In the genomic region with DNA sequence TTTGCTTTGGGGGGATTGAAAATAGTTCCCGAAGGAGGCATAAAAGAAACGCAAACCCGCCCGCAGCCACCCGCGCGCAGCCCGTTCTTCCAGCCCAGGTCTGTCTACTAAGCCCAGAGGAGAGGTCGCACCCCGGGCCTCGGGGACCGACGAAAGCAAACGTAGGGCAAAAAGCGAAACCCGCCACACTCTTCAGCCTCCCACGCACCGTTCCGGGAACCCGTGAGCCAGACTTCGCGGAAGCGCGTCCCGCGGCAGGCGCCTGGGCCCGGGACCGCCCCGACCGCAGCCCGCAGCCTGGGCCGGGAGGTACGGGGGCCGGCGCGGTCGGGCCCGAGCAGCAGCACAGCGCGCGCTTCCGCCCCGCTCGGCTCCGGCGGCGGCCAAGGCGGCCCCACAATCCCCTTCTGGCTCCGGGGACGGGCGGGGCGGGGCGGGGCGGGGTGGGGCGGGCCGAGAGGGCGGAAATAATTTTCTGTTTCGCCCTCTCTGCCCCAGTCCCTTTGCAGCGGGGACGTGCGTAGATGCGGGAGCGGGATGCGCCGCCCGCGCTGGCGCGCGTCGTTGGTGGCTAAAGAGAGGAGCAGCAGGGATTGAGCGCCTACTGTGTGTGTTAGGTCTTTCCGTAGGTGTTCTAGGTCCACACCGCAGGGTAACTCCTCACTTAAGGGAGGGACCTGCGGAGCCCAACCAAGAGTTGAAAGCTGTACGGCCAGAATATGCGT, we compare ENCODE assay signal across 1 mouse cellular context.
A peak's percentile ranks its signal among the peaks of the same experiment; 100 is the strongest.
TF ChIP-seq lines count a peak whose summit lies in the region.

No protein-coding gene starts in this region.

TF ChIP-seq in MEL, 35 proteins besides CTCF, POLR2A, EP300 and RAD21 (continued from another document):
- peak; percentile 82 for TF ChIP-seq ELF1 (IDR thresholded peaks at IDR 0.05; ENCODE audit: low read depth, low read length)
- no peak for TF ChIP-seq GABPA (IDR thresholded peaks at IDR 0.05; ENCODE audit: low read depth, low read length)
- 0 out of 2 replicates have a peak, but pooled peaks have one; percentile 5 for TF ChIP-seq USF1 (IDR thresholded peaks at IDR 0.05; ENCODE audit: low read depth, low read length)
- no peak for TF ChIP-seq POLR2AphosphoS5 (IDR thresholded peaks at IDR 0.05; ENCODE audit: borderline replicate concordance, low read depth, low read length)
- no peak; the same call in 1 of the 2 replicates for TF ChIP-seq ZKSCAN1 (IDR thresholded peaks at IDR 0.05; ENCODE audit: low read depth, low read length)
- TF ChIP-seq MAFK (IDR thresholded peaks at IDR 0.05; ENCODE audit: borderline replicate concordance, low read depth, low read length) = no peak
- TF ChIP-seq KAT2A (conservative IDR thresholded peaks at IDR 0.05; ENCODE audit: low read depth, low read length) = no peak
- TF ChIP-seq GATA1 (IDR thresholded peaks at IDR 0.05; ENCODE audit: low read depth, low read length) = no peak
- TF ChIP-seq TAL1 (IDR thresholded peaks at IDR 0.05; ENCODE audit: low read length) = no peak
- 0 out of 2 replicates have a peak, but pooled peaks have one; percentile 23 for TF ChIP-seq TBP (IDR thresholded peaks at IDR 0.05; ENCODE audit: low read depth, low read length)
- TF ChIP-seq BHLHE40 (IDR thresholded peaks at IDR 0.05; ENCODE audit: borderline replicate concordance, low read depth, low read length) = no peak
- TF ChIP-seq USF2 (IDR thresholded peaks at IDR 0.05; ENCODE audit: borderline replicate concordance in 1 of 2, insufficient read depth in 1 of 2, low read depth in 1 of 2, low read length in 2 of 2) = no peak
- no peak; the same call in 1 of the 2 replicates for TF ChIP-seq CHD1 (IDR thresholded peaks at IDR 0.05; ENCODE audit: low read depth, low read length)
- TF ChIP-seq SMC3 (IDR thresholded peaks at IDR 0.05; ENCODE audit: low read depth, low read length) = no peak
- TF ChIP-seq JUND (IDR thresholded peaks at IDR 0.05; ENCODE audit: low read depth, low read length) = no peak
- TF ChIP-seq ETS1 (IDR thresholded peaks at IDR 0.05; ENCODE audit: low read depth, low read length) = no peak
- TF ChIP-seq MEF2A (IDR thresholded peaks at IDR 0.05; ENCODE audit: extremely low read depth, insufficient replicate concordance, low read depth, low read length, poor library complexity, severe bottlenecking) = no peak
- peak; percentile 32; the same call in 1 of the 2 replicates for TF ChIP-seq MYC (IDR thresholded peaks at IDR 0.05; ENCODE audit: low read depth, low read length)
- no peak for TF ChIP-seq CHD2 (IDR thresholded peaks at IDR 0.05; ENCODE audit: low read length)
- TF ChIP-seq NELFE (IDR thresholded peaks at IDR 0.05; ENCODE audit: low read depth, low read length) = peak; percentile 70
- TF ChIP-seq HCFC1 (IDR thresholded peaks at IDR 0.05; ENCODE audit: low read depth, low read length) = peak; percentile 75; the same call in 1 of the 2 replicates
- no peak; the same call in 1 of the 2 replicates for TF ChIP-seq MAX (IDR thresholded peaks at IDR 0.05; ENCODE audit: low read length)
- no peak; the same call in 1 of the 2 replicates for TF ChIP-seq NRF1 (IDR thresholded peaks at IDR 0.05; ENCODE audit: insufficient read depth, low read depth, low read length, poor library complexity, severe bottlenecking)
- no peak for TF ChIP-seq MYB (IDR thresholded peaks at IDR 0.05; ENCODE audit: low read depth, low read length)
- 0 out of 2 replicates have a peak, but pooled peaks have one; percentile 64 for TF ChIP-seq ZMIZ1 (IDR thresholded peaks at IDR 0.05; ENCODE audit: low read depth, low read length)
- TF ChIP-seq UBTF (IDR thresholded peaks at IDR 0.05; ENCODE audit: borderline replicate concordance, insufficient read depth, low read depth, low read length) = 0 out of 2 replicates have a peak, but pooled peaks have one; percentile 61
- no peak; the same call in 1 of the 2 replicates for TF ChIP-seq E2F4 (IDR thresholded peaks at IDR 0.05; ENCODE audit: borderline replicate concordance, low read depth, low read length)
- no peak; the same call in 1 of the 2 replicates for TF ChIP-seq TCF12 (IDR thresholded peaks at IDR 0.05; ENCODE audit: low read depth, low read length)
